In the genomic region with DNA sequence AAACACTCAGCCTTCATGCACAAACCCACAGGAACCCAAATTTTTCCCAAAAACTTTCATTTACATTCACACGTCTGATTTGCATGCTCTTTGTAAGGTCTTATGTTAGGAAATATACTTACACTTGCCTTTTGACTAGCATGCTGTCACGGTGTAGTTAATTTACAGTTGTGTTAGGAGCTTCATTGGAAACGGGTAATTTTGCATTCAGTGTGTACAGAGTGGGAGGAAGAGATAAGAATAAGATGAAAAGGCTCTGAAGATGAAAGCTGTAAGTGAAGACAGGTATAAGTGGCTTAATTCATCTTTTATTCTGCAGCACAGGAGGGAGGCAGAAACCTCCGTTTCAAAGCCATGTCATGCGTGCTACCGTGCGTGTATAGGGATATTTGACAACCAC, we compare ENCODE assay signal across 32 mouse cellular contexts.
DNase-seq lines count a peak whose midpoint lies in the region; ATAC-seq and TF ChIP-seq lines count a peak whose summit lies in the region.
"Had no signal": no experiment of that assay in that cellular context is flagged by ENCODE, and none has a peak within 500 bp of the region (broad histone marks: within the 10 kb centered on the region; RNA-seq: fewer than 3 reads in every experiment).

No protein-coding gene starts in this region.

- intact Hi-C loops in left cerebral cortex, adult 2 months (cut with DNase I), result no loop called here

- no peak for DNase-seq in hindbrain, embryonic 11.5 days (ENCODE audit: low spot score)
- no peak for DNase-seq in midbrain, embryonic 10.5 days (ENCODE audit: low spot score)
- DNase-seq in frontal cortex, postnatal 10 days (ENCODE audit: low spot score in 2 of 2), result no peak
- no peak for DNase-seq in left cerebral cortex, adult 2 months (ENCODE audit: extremely low spot score in 1 of 2, low spot score in 2 of 2)
- DNase-seq: adrenal gland, postnatal 10 days; adrenal gland, postnatal 36 days; B cell, adult 2 months; cerebellum, adult 11 months; cerebellum, adult 2 months; cerebellum, postnatal 10 days; cerebellum, postnatal 36 days; embryo, embryonic 11 days; gastrocnemius, postnatal 25 days; heart, adult 18-20 months; heart, postnatal 10 days; heart, postnatal 36 days had no signal

- H3K4me2 ChIP-seq in hindbrain, embryonic 13.5 days, result no peak overlapping the region
- H3K4me2 ChIP-seq in hindbrain, embryonic 11.5 days (replicated peaks; ENCODE audit: low read depth, low read length), result no peak overlapping the region
- H3K4me2 ChIP-seq in midbrain, embryonic 13.5 days (replicated peaks), result no peak overlapping the region
- H3K4me2 ChIP-seq in midbrain, embryonic 16.5 days (ENCODE audit: low read length), result no peak overlapping the region
- H3K4me2 ChIP-seq: embryonic facial prominence, embryonic 13.5 days; forebrain, embryonic 13.5 days; heart, embryonic 12.5 days; heart, embryonic 15.5 days; hindbrain, embryonic 12.5 days had no signal

- H3K4me1 ChIP-seq in hindbrain, embryonic 13.5 days (replicated peaks), result peaks cover 26% of the 10 kb centered on the region
- H3K4me1 ChIP-seq in hindbrain, embryonic 11.5 days (replicated peaks; ENCODE audit: control insufficient read depth, insufficient read depth, low read length), result peaks cover 3% of the 10 kb centered on the region
- peaks cover 28% of the 10 kb centered on the region for H3K4me1 ChIP-seq in midbrain, embryonic 13.5 days (replicated peaks)
- peaks cover 28% of the 10 kb centered on the region for H3K4me1 ChIP-seq in midbrain, embryonic 10.5 days
- peaks cover 30% of the 10 kb centered on the region for H3K4me1 ChIP-seq in midbrain, embryonic 16.5 days (ENCODE audit: control insufficient read depth, insufficient read depth, low read length)
- H3K4me1 ChIP-seq: heart, embryonic 15.5 days had no signal

- H3K27ac ChIP-seq in hindbrain, embryonic 13.5 days, result 0 out of 2 replicates have a peak overlapping the region, but pooled peaks have one; percentile 20
- no peak overlapping the region for H3K27ac ChIP-seq in hindbrain, embryonic 11.5 days (ENCODE audit: low read depth, low read length)
- H3K27ac ChIP-seq in midbrain, embryonic 13.5 days, result peak overlapping the region; percentile 53
- no peak overlapping the region for H3K27ac ChIP-seq in midbrain, embryonic 10.5 days (replicated peaks)
- peak overlapping the region; percentile 60 for H3K27ac ChIP-seq in midbrain, embryonic 16.5 days (ENCODE audit: low read length)
- H3K27ac ChIP-seq in left cerebral cortex, adult 2 months, result no peak overlapping the region
- H3K27ac ChIP-seq: embryonic facial prominence, embryonic 10.5 days; embryonic facial prominence, embryonic 13.5 days; forebrain, embryonic 13.5 days; heart, embryonic 15.5 days; hindbrain, embryonic 12.5 days; hindbrain, postnatal 0 days had no signal

- WGBS in hindbrain, embryonic 13.5 days, result 46% methylated on average over 7 of the region's 7 CpGs
- WGBS in hindbrain, embryonic 11.5 days, result 62% methylated on average over 7 of the region's 7 CpGs
- 41% methylated on average over 7 of the region's 7 CpGs for WGBS in midbrain, embryonic 13.5 days
- 78% methylated on average over 7 of the region's 7 CpGs for WGBS in midbrain, embryonic 10.5 days
- WGBS in midbrain, embryonic 16.5 days, result 28% methylated on average over 7 of the region's 7 CpGs

- H3K9ac ChIP-seq in hindbrain, embryonic 13.5 days, result no peak overlapping the region
- H3K9ac ChIP-seq in hindbrain, embryonic 11.5 days (ENCODE audit: low read depth, low read length), result no peak overlapping the region
- no peak overlapping the region for H3K9ac ChIP-seq in midbrain, embryonic 13.5 days (replicated peaks)
- H3K9ac ChIP-seq in midbrain, embryonic 16.5 days (ENCODE audit: low read depth, low read length), result 0 out of 2 replicates have a peak overlapping the region, but pooled peaks have one; percentile 1
- H3K9ac ChIP-seq: embryonic facial prominence, embryonic 13.5 days; forebrain, embryonic 13.5 days; heart, embryonic 12.5 days; heart, embryonic 15.5 days; hindbrain, embryonic 12.5 days had no signal

- no peak for ATAC-seq in hindbrain, embryonic 13.5 days (ENCODE audit: low FRiP score)
- ATAC-seq in hindbrain, embryonic 11.5 days (ENCODE audit: low FRiP score), result no peak
- peak; percentile 28; the same call in 1 of the 2 replicates for ATAC-seq in midbrain, embryonic 13.5 days
- ATAC-seq in midbrain, embryonic 16.5 days, result peak; percentile 65
- ATAC-seq: forebrain, embryonic 13.5 days; forebrain, embryonic 16.5 days; hindbrain, postnatal 0 days; inflammation-experienced regulatory T-cells, adult 6 months; Patski had no signal

- no peak for TF ChIP-seq CTCF in left cerebral cortex, adult 2 months (IDR thresholded peaks at IDR 0.05)

- no peaks in the 10 kb centered on the region for H3K36me3 ChIP-seq in hindbrain, embryonic 13.5 days
- H3K36me3 ChIP-seq in hindbrain, embryonic 11.5 days (ENCODE audit: control insufficient read depth, insufficient read depth, low read length), result no peaks in the 10 kb centered on the region
- H3K36me3 ChIP-seq in midbrain, embryonic 13.5 days, result no peaks in the 10 kb centered on the region
- no peaks in the 10 kb centered on the region for H3K36me3 ChIP-seq in midbrain, embryonic 10.5 days
- H3K36me3 ChIP-seq in midbrain, embryonic 16.5 days (ENCODE audit: control insufficient read depth, insufficient read depth, low read length), result no peaks in the 10 kb centered on the region
- H3K36me3 ChIP-seq: embryonic facial prominence, embryonic 10.5 days; embryonic facial prominence, embryonic 13.5 days; G1E; heart, embryonic 12.5 days; heart, embryonic 15.5 days; hindbrain, embryonic 12.5 days had no signal

- no peaks in the 10 kb centered on the region for H3K9me3 ChIP-seq in hindbrain, embryonic 13.5 days
- H3K9me3 ChIP-seq in hindbrain, embryonic 11.5 days (ENCODE audit: control insufficient read depth, low read length), result no peaks in the 10 kb centered on the region
- H3K9me3 ChIP-seq in midbrain, embryonic 13.5 days, result no peaks in the 10 kb centered on the region
- no peaks in the 10 kb centered on the region for H3K9me3 ChIP-seq in midbrain, embryonic 10.5 days (replicated peaks)
- no peaks in the 10 kb centered on the region for H3K9me3 ChIP-seq in midbrain, embryonic 16.5 days (replicated peaks; ENCODE audit: control insufficient read depth, low read length, poor library complexity, severe bottlenecking)
- H3K9me3 ChIP-seq: embryonic facial prominence, embryonic 10.5 days; embryonic facial prominence, embryonic 13.5 days; forebrain, embryonic 13.5 days; heart, embryonic 12.5 days; heart, embryonic 15.5 days; hindbrain, embryonic 12.5 days had no signal

- no peaks in the 10 kb centered on the region for H3K27me3 ChIP-seq in hindbrain, embryonic 13.5 days
- no peaks in the 10 kb centered on the region for H3K27me3 ChIP-seq in hindbrain, embryonic 11.5 days (ENCODE audit: control insufficient read depth, insufficient read depth, low read length)
- no peaks in the 10 kb centered on the region for H3K27me3 ChIP-seq in midbrain, embryonic 13.5 days
- H3K27me3 ChIP-seq in midbrain, embryonic 10.5 days (ENCODE audit: low read depth, poor library complexity, severe bottlenecking), result no peaks in the 10 kb centered on the region
- no peaks in the 10 kb centered on the region for H3K27me3 ChIP-seq in midbrain, embryonic 16.5 days (ENCODE audit: control insufficient read depth, insufficient read depth, low read depth, low read length)
- H3K27me3 ChIP-seq: CH12.LX; embryonic facial prominence, embryonic 13.5 days; forebrain, embryonic 13.5 days; heart, embryonic 12.5 days; heart, embryonic 15.5 days; hindbrain, embryonic 12.5 days; Patski had no signal

- no peak overlapping the region for H3K4me3 ChIP-seq in hindbrain, embryonic 13.5 days
- H3K4me3 ChIP-seq in hindbrain, embryonic 11.5 days (ENCODE audit: low read depth, low read length), result no peak overlapping the region
- H3K4me3 ChIP-seq in midbrain, embryonic 13.5 days (replicated peaks), result no peak overlapping the region
- no peak overlapping the region for H3K4me3 ChIP-seq in midbrain, embryonic 10.5 days
- H3K4me3 ChIP-seq in midbrain, embryonic 16.5 days (ENCODE audit: low read depth, low read length), result no peak overlapping the region
- no peak overlapping the region for H3K4me3 ChIP-seq in left cerebral cortex, adult 2 months
- H3K4me3 ChIP-seq: embryonic facial prominence, embryonic 10.5 days; embryonic facial prominence, embryonic 13.5 days; erythroblast, embryonic 14.5 days; forebrain, embryonic 13.5 days; heart, embryonic 12.5 days; heart, embryonic 15.5 days; hindbrain, embryonic 12.5 days had no signal

Comparison
In these comparisons a context has a peak if more than half of its experiments do, and no peak if none do; other contexts are left out.
1. H3K27ac ChIP-seq: peak in hindbrain, embryonic 13.5 days (single experiment), midbrain, embryonic 13.5 days (single experiment) and midbrain, embryonic 16.5 days (single experiment); none in hindbrain, embryonic 11.5 days (single experiment), midbrain, embryonic 10.5 days (single experiment) and left cerebral cortex, adult 2 months (single experiment).
2. ATAC-seq: peak in midbrain, embryonic 13.5 days (single experiment) and midbrain, embryonic 16.5 days (single experiment); none in hindbrain, embryonic 13.5 days (single experiment) and hindbrain, embryonic 11.5 days (single experiment).